Mouse (Mus musculus) neural tube, embryonic 13.5 days (tissue): ENCODE data around the gene Tspan9. TPM values are rescaled to one million over a fixed set of nuclear protein-coding genes. Genes with fewer than 3 reads are reported as not detected.

Experiments
- ATAC-seq: fragments of 200-750 bp; cut with Nextera tagmentation; 2 replicates; pipeline ENCODE4 v1.8.0; 2017; ENCODE audit warnings: low read depth, mild to moderate bottlenecking, moderate TSS enrichment, moderate library complexity
- H3K27ac ChIP-seq: fragments of 300-500 bp; sonication (generic); replicated peaks from 2 replicates; pipeline ENCODE4 v1.5.1; 2015; ENCODE audit warnings: moderate library complexity, mild to moderate bottlenecking, inconsistent platforms
- H3K27me3 ChIP-seq: fragments of 300-500 bp; sonication (generic); 2 replicates; pipeline ENCODE4 v1.6.1; 2015; ENCODE audit warnings: mild to moderate bottlenecking, inconsistent platforms
- H3K36me3 ChIP-seq: fragments of 300-500 bp; sonication (generic); 2 replicates; pipeline ENCODE4 v1.6.1; 2015; ENCODE audit warnings: mild to moderate bottlenecking, inconsistent platforms
- H3K4me1 ChIP-seq: fragments of 300-500 bp; sonication (generic); replicated peaks from 2 replicates; pipeline ENCODE4 v1.6.1; 2015; ENCODE audit warnings: inconsistent platforms
- H3K4me2 ChIP-seq: fragments of 300-500 bp; sonication (generic); 2 replicates; pipeline ENCODE4 v1.6.1; 2015; ENCODE audit warnings: inconsistent platforms, mild to moderate bottlenecking, moderate library complexity
- H3K4me3 ChIP-seq: fragments of 300-500 bp; sonication (generic); 2 replicates; pipeline ENCODE4 v1.5.1; 2015; ENCODE audit warnings: mild to moderate bottlenecking, inconsistent platforms
- H3K9ac ChIP-seq: fragments of 300-500 bp; sonication (generic); 2 replicates; pipeline ENCODE4 v1.6.1; 2015; ENCODE audit warnings: moderate library complexity, mild to moderate bottlenecking, inconsistent platforms
- H3K9me3 ChIP-seq: fragments of 300-500 bp; sonication (generic); 2 replicates; pipeline ENCODE4 v1.6.1; 2016; ENCODE audit warnings: inconsistent platforms
- WGBS: fragments of 180-500 bp; shearing (Covaris S2); methylation state at CpG from one replicate; pipeline ENCODE4 v1.1.7; 2015; 5-methylcytosine and 5-hydroxymethylcytosine counted together
- polyA plus RNA-seq: library from polyadenylated mRNA; unstranded; fragments of >200 nt; fragmentation: Nextera tagmentation; extraction: Ambion mirVana; gene quantifications from 2 replicates; pipeline ENCODE4 v1.2.1, GENCODE M21; 2015

Gene Tspan9
- polyA plus RNA-seq, 1 experiment from 2014 or later = 38.5 TPM

DNA sequence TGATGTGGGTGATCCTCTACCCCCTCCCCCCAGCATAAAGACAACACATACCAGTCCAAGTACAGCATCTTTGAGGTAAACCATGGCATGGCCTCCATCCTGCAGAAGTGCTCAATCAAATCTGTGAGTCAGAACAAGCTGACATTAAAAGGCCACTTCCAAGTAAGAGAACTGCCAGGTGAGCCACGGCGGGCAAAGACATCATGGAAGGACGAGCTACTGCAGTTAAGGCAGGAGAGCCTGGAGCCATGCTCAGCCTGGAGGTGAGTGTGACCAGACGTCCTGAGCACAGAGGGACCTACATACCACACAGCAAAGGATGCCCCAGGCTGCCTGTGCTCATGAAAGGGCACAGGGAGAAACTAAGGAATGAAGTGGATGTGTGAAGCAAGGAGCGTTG lies 61.6 kb downstream of the Tspan9 start:
- Histone ChIP-seq H3K4me1 (peaks cover 39% of the 10 kb centered on the region), H3K27ac (no peak overlapping the region), H3K9ac (no peak overlapping the region), H3K4me2 (no peak overlapping the region), H3K27me3 (no peaks in the 10 kb centered on the region), H3K9me3 (no peaks in the 10 kb centered on the region), H3K4me3 (no peak overlapping the region), H3K36me3 (no peaks in the 10 kb centered on the region)
- no peak for ATAC-seq
- WGBS = 79% methylated on average over 5 of the region's 5 CpGs

DNA sequence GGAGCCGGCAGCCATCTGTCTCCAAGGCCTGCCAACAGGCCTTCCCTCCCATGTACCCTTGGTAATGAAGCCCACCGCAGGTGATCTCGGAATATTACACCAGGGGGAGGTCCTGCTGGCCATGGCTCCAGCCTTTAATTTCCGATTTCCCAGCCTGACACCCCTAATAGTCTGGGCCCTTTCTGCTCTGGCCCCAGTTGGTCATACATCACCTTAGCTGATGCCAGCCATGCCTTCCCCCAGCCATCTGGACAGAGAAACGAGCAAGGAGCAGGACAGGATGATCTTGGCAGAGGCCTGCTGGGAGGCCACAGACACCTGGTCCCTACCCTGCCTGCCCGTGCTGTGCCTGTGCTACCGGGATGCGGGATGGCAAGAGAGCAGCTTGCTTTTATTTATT lies 62.1 kb downstream of the Tspan9 start:
- no peak for ATAC-seq
- Histone ChIP-seq H3K27me3 (no peaks in the 10 kb centered on the region), H3K4me1 (peaks cover 39% of the 10 kb centered on the region), H3K4me3 (no peak overlapping the region), H3K9ac (no peak overlapping the region), H3K27ac (no peak overlapping the region), H3K4me2 (no peak overlapping the region), H3K9me3 (no peaks in the 10 kb centered on the region), H3K36me3 (no peaks in the 10 kb centered on the region)
- 65% methylated on average over 8 of the region's 8 CpGs for WGBS

DNA sequence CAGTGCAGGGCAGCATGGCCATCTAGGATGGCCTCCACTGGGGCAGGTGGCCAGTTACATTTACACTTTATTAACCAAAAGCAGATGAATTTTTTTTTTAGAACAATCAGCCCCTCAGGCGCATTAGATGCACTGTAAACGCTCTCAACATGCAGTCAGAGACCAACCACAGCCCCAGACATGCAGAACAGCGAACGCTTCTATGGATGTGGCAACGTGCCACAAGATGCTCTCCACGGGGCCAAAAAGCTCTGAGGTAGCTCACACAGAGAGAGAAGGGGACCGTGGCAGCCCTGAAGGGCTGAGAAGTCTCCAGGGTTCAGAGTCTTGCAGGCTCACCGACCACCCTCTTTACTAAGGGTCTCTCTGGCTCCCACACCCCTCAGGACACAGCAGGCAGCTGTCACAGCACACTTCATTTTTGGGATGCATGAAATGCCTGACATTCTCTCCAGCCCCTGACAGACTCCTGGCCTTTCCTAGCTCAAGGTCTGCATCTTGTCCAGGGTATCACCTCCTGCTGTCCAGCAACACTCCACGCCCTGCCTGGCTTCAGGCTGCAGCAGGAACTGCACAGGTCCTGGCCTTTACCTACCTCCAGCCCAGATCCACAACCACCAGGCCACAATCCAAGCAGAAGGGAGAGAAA lies 63.7 kb downstream of the Tspan9 start:
- 67% methylated on average over 9 of the region's 9 CpGs for WGBS
- Histone ChIP-seq H3K9ac (no peak overlapping the region), H3K9me3 (no peaks in the 10 kb centered on the region), H3K27me3 (no peaks in the 10 kb centered on the region), H3K4me3 (no peak overlapping the region), H3K4me1 (peaks cover 44% of the 10 kb centered on the region), H3K27ac (no peak overlapping the region), H3K4me2 (no peak overlapping the region), H3K36me3 (no peaks in the 10 kb centered on the region)
- no peak for ATAC-seq

DNA sequence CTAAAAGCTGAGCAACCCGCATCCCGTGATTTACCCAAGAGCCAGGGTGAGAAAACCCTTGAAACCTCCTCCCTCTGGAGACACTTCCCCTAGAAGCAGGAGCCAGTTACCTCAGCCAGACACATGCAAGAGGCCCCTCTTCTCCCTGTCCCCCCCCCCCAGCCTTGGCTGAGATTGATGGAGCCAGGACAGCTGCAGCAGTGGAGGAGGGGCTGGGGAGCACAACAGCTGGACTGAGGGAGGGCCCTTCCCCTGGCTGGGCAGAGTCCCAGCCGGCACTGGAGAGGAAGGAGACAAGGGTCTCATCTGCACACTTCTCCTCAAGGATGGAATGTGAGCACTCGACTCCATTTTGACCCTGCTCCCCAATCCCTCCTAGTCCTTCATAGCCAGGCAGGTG lies 64.9 kb downstream of the Tspan9 start:
- WGBS = 43% methylated on average over 4 of the region's 4 CpGs
- H3K36me3 ChIP-seq = no peaks in the 10 kb centered on the region
- H3K27me3 ChIP-seq = no peaks in the 10 kb centered on the region
- peaks cover 44% of the 10 kb centered on the region for H3K4me1 ChIP-seq
- H3K27ac ChIP-seq = no peak overlapping the region
- no peak overlapping the region for H3K4me2 ChIP-seq
- 0 out of 2 replicates have a peak, but pooled peaks have one; percentile 13 for ATAC-seq
- H3K9ac ChIP-seq = no peak overlapping the region
- H3K9me3 ChIP-seq = no peaks in the 10 kb centered on the region
- no peak overlapping the region for H3K4me3 ChIP-seq

DNA sequence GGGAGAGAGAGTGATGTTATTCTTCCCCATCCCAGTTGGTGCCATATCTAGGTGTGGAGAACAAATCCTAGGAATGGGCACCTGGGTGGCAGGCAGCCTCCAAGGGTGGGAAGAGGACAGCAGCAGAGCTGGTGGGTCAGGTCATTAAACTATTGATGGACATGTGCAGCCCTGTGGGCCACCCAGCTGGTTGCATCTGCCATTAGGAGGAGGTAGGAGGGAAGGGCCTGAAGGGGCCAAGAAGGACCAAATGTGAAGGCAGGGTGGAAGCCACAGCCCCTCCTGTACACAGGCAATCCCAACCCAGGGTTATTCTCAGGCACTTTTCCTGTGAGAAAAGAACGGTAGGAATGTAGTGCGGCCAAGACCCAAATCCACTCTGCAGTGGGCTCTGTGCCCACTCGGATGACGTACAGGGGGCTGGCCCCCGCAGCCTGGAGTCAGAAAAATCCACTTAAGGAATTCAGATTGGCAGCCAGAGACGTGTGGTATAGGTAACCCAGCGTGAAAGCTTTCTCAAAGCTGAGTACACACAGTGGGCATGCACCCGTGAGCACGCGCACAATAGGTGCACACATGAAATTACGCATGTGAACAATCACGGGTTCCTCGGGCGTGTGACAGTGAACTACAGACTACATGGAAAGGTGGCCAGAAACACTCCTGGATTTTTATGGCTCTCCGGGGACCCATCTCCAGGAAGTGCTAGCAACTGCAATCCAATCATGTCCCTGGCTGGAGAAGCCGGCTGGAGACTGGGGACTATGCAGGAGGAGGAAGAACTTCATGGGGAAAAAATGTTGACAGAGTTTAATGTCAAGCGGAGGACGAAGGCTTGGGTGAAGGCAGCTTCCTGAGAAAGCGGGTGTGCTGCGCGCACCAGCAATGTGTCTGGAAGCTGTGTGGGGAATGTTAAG lies 67.0 kb downstream of the Tspan9 start:
- Histone ChIP-seq H3K4me1 (peaks cover 53% of the 10 kb centered on the region), H3K9ac (no peak overlapping the region), H3K4me2 (no peak overlapping the region), H3K27me3 (no peaks in the 10 kb centered on the region), H3K27ac (no peak overlapping the region; the same call in 1 of the 2 replicates), H3K9me3 (no peaks in the 10 kb centered on the region), H3K36me3 (no peaks in the 10 kb centered on the region), H3K4me3 (no peak overlapping the region)
- 77% methylated on average over 21 of the region's 21 CpGs for WGBS
- no peak for ATAC-seq

DNA sequence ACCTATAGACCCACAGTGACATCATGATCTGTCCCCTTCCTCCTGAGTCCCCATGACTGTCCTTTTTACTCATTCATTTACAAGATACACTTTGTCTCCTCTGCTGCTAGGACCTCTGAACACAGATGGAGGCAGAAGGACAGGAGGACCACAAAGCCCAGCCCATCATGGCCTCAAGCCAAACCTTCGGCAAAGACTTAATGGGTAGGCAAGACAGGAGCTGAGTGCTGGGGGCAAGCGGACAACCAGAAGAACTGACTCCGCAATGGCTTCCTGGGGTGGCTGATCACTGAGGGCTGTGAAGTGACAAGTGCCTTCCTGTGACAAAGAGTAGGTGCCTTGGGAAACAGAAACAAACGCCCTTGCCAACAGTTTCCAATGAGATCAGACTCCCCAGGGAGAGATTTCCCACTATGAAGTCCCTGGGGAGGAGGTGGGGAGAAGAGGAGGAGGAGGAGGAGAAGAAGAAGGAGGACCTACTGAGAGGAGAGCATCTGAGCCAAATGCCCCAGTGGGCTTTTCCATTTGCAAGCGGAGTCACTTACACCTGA lies 67.9 kb downstream of the Tspan9 start:
- 62% methylated on average over 5 of the region's 5 CpGs for WGBS
- Histone ChIP-seq H3K9me3 (no peaks in the 10 kb centered on the region), H3K4me2 (no peak overlapping the region), H3K9ac (no peak overlapping the region), H3K4me1 (peaks cover 55% of the 10 kb centered on the region), H3K4me3 (no peak overlapping the region), H3K27me3 (no peaks in the 10 kb centered on the region), H3K27ac (no peak overlapping the region), H3K36me3 (no peaks in the 10 kb centered on the region)
- ATAC-seq = no peak

DNA sequence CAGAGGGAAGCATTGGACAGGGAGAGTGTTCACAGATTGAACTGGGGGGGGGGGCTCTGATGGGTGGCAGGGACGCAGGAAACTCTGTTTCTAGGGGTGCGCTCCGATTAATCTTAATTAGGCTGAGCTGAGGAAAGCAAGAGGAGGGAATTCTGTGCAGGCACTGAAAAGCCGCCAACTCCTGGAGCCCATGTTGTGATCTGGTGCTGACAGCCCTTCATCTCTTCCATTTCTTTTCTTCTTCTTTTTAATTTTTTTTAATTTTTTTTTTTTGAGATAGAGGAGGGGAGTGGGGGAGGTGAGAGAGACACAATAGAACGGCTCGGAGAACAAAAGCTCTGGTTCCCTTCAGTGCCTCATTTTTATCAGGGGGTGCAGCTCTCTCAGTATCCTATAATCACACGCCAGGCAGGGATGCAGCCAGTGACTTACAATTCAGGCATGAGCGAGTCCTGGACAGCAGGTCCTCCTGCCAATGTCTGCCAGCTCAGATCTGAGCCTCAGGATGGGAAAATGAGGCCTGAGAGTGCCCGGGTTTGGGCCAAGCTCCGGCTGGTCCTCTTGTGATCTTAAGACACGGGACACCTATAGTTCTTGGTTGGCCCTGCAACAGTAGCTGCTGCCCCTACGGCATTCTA lies 72.4 kb downstream of the Tspan9 start:
- no peaks in the 10 kb centered on the region for H3K9me3 ChIP-seq
- no peak overlapping the region for H3K4me3 ChIP-seq
- ATAC-seq = no peak
- H3K4me2 ChIP-seq = no peak overlapping the region
- WGBS = 83% methylated on average over 12 of the region's 12 CpGs
- H3K9ac ChIP-seq = 0 out of 2 replicates have a peak overlapping the region, but pooled peaks have one; percentile 6
- H3K4me1 ChIP-seq = peaks cover 46% of the 10 kb centered on the region
- no peaks in the 10 kb centered on the region for H3K27me3 ChIP-seq
- no peaks in the 10 kb centered on the region for H3K36me3 ChIP-seq
- no peak overlapping the region for H3K27ac ChIP-seq

DNA sequence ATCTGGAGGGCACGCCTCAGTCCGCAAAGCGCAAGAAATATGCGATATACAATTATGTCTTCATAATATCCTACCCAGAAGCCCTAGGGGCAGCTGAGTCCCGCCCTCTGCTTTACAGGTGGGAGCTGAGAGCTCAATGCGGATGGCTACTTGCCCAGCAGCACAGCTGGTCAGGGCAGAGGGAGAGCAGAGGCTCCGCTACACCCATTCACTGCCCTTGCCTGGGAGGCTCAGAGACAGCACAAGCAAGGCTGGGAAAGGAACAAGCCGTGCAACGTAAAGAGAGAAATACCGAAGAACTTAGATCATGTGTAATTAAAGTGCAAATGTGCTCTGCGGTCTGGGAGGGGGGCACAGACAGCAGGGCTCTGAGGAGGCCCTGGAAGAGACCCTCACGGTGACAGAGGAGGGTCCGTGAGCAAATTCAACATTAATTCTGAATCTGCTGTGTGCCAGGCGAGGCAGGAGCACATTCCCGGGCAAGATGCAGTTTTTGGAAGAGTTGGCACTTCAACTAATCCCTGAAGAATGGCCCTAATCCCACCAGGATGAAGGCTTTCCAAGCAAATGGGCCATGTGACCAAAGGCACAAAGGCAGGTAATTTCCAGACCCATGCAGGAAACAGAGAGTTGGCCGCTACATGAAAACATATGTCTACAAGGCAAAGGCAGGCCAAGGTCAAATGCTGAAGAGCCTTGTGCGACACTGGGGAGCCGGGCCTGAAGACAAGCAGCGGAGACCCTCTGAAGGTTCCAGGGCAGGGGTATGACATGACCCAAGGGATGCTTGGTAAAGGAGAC lies 73.1 kb downstream of the Tspan9 start:
- Histone ChIP-seq H3K27me3 (no peaks in the 10 kb centered on the region), H3K9ac (no peak overlapping the region), H3K36me3 (no peaks in the 10 kb centered on the region), H3K4me1 (peaks cover 46% of the 10 kb centered on the region), H3K4me3 (no peak overlapping the region), H3K27ac (no peak overlapping the region), H3K4me2 (no peak overlapping the region), H3K9me3 (no peaks in the 10 kb centered on the region)
- 82% methylated on average over 19 of the region's 19 CpGs for WGBS
- ATAC-seq = 0 out of 2 replicates have a peak, but pooled peaks have one; percentile 25

DNA sequence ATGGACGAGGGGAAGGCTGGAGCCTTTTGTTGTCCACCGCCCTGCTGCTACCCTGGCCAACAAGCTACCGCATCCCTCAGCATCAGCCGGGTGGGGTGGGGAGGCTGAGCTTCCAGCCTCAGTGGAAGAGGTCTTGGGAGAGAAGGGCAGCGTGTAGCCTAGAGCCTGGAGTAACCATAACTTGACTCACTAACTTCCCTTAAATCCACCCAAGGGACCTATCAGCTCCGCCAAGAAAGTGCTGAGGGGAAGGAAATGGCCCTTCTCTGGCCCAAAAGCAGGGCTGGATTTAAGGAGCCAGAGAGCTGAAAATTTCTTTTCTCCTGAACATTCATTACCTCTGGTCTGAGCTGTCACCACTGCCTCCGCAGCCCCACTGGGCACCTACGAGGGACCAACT lies 75.2 kb downstream of the Tspan9 start:
- Histone ChIP-seq H3K9me3 (no peaks in the 10 kb centered on the region), H3K4me1 (peaks cover 45% of the 10 kb centered on the region), H3K9ac (no peak overlapping the region), H3K4me3 (no peak overlapping the region), H3K27ac (no peak overlapping the region), H3K4me2 (no peak overlapping the region), H3K36me3 (no peaks in the 10 kb centered on the region), H3K27me3 (no peaks in the 10 kb centered on the region)
- no peak for ATAC-seq
- 87% methylated on average over 8 of the region's 8 CpGs for WGBS

DNA sequence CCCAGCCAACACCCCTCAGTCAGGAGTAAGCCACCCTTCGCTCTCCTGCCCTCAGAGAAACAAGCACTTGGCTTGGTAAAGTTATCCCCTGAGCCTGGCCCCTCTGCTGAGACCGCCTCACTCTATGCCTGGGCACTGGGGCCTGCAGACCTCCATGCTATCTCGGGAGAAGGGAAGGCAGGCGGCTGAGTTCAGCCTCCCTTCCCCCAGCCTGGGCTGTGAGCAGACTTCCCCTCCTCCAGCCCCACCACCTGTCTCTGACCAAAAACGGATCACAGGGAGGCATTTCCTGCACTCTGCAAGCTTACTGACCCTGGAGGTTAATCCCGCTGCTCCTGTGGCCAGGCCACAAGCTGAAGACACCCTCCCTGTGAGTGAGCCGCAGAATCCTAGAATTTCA lies 77.4 kb downstream of the Tspan9 start:
- Histone ChIP-seq H3K27me3 (no peaks in the 10 kb centered on the region), H3K36me3 (no peaks in the 10 kb centered on the region), H3K4me3 (no peak overlapping the region), H3K4me1 (peaks cover 35% of the 10 kb centered on the region), H3K9ac (no peak overlapping the region), H3K27ac (0 out of 2 replicates have a peak overlapping the region, but pooled peaks have one; percentile 13), H3K9me3 (no peaks in the 10 kb centered on the region), H3K4me2 (no peak overlapping the region)
- 0 out of 2 replicates have a peak, but pooled peaks have one; percentile 29 for ATAC-seq
- WGBS = 37% methylated on average over 7 of the region's 7 CpGs

DNA sequence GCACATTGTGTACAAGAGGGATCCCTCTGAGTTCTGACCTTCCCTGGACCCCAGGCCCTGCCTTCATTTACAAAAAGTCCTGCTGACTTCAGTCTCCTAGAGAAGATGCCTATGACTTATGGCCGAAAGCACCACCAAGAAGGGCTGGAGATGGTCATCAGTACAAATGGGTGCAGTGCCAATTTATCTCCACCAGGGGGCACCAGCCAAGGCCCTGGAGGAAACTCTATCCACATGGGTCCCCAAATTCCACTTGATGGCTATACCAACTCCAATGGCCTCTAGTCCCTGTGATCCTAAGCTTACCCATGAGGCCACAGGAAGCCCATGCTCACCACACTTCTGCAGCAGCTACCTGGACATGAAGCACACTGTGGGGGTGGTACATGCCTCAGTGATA lies 79.9 kb downstream of the Tspan9 start:
- H3K27ac ChIP-seq = no peak overlapping the region
- H3K9me3 ChIP-seq = no peaks in the 10 kb centered on the region
- 93% methylated on average over 1 of the region's 1 CpGs for WGBS
- ATAC-seq = no peak
- H3K27me3 ChIP-seq = no peaks in the 10 kb centered on the region
- no peak overlapping the region for H3K4me2 ChIP-seq
- H3K36me3 ChIP-seq = no peaks in the 10 kb centered on the region
- no peak overlapping the region for H3K9ac ChIP-seq
- H3K4me1 ChIP-seq = peaks cover 37% of the 10 kb centered on the region
- no peak overlapping the region for H3K4me3 ChIP-seq
